Mouse (Mus musculus) 3T3-L1 (cell line): ENCODE results near the gene Peak1.
"Not testable (repeated sequence)": the region's sequence is repeated elsewhere in the genome, so short reads cannot be mapped to it uniquely, and the experiment has no call there.

Experiments used
- DNase-seq: peaks from one replicate; pipeline ENCODE4 v3.0.0-alpha.2; 2015; ENCODE audit warnings: low read depth, low spot score

The Peak1 gene

DNA sequence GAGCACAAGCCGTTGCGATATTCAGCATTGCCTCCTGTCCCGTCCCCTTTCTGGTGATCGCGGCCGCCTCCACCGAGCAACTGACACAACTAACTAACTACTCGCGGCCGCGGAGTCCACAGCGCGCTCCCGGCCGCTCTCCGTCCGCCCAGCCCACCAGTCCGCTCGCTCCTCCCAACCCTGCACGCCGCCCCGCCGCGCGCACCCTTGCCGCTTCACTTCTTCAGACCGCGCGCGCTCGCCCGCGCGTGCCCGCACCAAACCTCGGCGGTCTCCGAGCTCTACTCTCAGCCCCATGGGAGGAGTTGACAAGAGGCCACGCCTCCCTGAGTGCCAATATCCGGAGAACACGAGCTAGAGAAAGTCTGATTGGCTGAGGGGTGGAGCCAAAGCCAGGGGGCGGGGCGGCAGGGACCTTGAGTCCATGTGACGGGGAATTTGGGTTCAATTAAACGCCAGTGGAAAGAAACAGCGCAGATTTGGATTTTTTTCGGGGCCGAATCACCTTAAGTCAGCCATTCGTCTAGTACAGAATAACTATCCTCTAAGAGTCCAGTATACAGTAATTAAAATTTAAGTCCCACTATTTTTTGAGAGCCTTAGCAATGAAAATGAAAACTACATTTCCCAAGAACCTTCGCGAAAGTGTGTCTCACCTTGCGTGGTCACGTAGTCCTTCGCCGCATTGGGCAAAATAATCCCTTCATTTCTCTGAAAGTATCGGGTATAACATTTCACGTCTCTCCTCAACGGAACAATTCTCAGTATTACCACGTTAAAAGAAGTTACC lies at the start of gene Peak1, which contains the start of gene Hmg20a:
Gene Peak1, minus strand, starts transcription at position 120 of the 790 bp plus-strand sequence.
Gene Hmg20a, plus strand, starts transcription at position 662 of the 790 bp plus-strand sequence.
- DNase-seq = peak; percentile 100

- no peak for DNase-seq
Observed at GRCm38 (mm10) chr9:56466251-56466650, 48.4 kb upstream of the Peak1 start.

DNA sequence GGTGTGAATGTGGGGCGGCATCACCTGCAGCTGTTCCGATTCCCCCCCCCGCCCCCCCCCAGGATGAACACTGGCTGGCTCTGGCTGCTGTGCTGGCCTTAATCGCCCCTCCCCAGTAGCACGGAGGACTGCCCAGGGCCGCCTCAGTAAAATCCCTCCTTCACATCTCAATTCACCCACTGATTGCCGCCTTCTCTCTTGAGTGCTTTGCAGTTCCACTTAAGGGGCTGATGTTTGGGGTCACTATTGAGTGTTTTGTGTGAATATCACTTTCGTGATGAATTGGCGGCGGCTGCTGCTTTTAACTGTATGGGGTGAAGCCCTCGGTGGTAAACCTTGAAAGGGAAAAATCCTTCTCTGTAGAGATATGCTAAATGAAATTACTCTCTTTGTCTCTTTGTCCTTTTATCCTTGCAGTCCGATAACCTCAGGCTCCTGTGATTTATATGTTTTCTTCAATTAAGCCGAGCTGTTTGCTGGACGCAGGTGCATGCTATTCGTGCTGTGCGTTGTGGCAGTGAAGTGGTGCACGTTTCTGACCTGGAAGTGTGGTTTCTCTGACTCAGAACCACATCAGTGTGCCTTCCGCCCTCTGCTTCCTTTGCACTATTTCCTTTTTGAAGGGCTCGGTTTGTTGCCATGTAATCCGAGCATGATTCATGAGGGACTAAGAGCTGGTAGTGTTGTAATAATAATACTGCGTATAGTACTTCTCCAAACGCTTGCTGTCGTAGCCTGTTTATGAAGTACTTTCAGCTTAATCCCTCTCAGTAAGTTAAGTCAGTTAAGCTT lies 47.2 kb upstream of the Peak1 start:
- peak; percentile 89 for DNase-seq

- DNase-seq = peak; percentile 97
Observed at GRCm38 (mm10) chr9:56463686-56464515, 46.0 kb upstream of the Peak1 start.

- peak; percentile 59 for DNase-seq
Observed at GRCm38 (mm10) chr9:56463046-56463445, 45.2 kb upstream of the Peak1 start.

DNA sequence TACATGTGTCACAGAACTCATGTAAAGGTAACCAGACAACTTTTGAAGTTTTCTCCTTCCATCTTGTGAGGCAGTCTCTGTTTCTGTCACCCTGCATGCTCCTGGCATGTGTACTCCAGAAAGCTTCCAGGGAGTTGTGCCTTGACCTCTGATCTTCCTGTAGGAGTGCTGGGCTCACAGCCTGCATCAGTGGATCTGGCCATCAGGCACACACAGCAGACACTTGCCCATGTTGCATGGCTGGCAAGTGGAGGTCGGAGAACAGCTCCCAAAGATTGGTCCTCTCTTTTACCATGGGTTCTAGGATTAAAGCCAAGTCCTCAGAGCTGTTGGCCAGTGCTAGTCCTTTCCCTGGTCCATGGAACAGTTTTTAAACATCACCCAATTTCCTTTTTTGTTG lies 44.7 kb upstream of the Peak1 start:
- peak; percentile 32 for DNase-seq

DNA sequence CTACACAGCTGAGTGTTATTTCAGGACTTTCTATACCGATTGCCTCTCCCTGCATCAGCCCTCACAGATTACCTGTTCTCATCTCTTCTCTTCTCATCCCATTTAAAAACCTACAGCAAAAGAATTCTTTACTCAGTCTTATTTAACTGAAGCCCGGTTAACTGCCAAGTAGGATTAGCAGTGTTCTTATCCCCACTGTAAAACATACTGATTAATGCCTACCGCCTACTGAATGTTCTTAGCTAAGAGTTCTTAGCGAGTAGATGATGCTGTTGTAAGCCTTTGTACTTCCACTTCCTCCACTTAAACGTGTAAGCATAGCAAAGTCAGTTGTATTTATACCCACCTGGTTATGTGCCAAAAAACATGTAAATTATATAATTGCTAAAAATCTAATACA lies 43.1 kb upstream of the Peak1 start:
- no peak for DNase-seq

DNA sequence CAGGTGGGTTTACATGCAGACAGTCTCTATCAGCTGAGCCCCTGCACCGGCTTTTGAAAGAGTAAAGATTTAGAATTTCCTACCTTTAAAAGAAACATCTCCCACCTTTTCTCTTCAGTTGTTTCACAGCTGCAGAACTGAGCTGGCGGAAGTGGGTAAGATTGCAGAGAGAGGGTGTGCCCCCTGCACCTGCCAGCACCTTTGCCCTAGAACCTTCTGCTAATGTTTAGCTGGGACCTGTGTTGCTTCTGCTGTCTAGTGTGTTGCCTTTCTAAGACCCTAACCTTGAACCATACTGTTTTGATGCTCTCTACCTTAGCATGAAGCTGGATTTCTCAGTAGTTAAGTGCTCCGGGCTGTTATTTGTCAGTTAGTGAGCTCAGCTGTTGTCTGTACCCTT lies 38.6 kb upstream of the Peak1 start:
- no peak for DNase-seq

GRCm38 (mm10) chr9:56453038-56453815 lies 35.4 kb upstream of the Peak1 start:
- DNase-seq = peak; percentile 43

DNA sequence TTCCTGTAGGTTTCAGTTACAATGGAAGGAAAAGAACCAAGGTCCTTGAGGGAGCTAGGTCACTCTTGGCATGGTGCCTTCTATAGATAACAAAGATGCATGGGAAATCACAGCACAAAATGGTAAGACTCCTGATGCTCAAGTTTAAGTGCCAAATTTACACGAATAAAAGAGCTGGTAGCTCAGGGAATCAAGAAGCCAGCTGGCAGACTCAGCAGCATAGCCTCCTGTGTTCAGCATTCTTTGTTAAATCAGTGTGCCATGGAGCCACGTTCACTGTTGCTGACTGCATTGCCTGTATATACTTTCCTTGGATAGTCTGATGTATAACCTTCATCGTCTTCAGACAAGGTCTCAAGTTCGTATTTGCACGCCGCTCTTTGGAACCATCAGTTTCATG lies 33.7 kb upstream of the Peak1 start:
- DNase-seq = no peak

- DNase-seq = no peak
Observed at GRCm38 (mm10) chr9:56439699-56440098, 21.8 kb upstream of the Peak1 start.

- DNase-seq = not testable (repeated sequence)
Observed at GRCm38 (mm10) chr9:56437300-56437892, 19.5 kb upstream of the Peak1 start.

GRCm38 (mm10) chr9:56435821-56436526 lies 18.1 kb upstream of the Peak1 start:
- DNase-seq = no peak

DNA sequence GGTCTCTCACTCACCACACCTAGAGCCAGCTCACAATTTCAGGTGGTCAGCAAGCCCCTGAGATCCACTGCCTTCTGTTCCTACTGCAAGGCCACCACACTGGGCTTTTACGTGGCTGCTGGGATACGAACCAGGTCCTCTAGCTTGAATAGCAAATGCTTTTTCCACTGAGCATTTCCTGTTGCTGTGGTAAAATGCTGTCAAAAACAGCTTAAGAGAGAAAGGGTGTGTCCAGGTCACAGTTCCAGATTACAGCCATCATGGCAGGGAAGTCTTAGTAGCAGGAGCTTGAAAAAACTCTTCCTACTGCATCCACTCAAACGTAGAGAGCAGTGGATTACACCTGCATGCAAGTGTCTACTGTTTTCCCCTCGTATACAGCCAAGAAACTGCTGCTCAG lies 7.0 kb upstream of the Peak1 start:
- no peak for DNase-seq

- no peak for DNase-seq
Observed at GRCm38 (mm10) chr9:56421991-56422390, 4.1 kb upstream of the Peak1 start.

DNA sequence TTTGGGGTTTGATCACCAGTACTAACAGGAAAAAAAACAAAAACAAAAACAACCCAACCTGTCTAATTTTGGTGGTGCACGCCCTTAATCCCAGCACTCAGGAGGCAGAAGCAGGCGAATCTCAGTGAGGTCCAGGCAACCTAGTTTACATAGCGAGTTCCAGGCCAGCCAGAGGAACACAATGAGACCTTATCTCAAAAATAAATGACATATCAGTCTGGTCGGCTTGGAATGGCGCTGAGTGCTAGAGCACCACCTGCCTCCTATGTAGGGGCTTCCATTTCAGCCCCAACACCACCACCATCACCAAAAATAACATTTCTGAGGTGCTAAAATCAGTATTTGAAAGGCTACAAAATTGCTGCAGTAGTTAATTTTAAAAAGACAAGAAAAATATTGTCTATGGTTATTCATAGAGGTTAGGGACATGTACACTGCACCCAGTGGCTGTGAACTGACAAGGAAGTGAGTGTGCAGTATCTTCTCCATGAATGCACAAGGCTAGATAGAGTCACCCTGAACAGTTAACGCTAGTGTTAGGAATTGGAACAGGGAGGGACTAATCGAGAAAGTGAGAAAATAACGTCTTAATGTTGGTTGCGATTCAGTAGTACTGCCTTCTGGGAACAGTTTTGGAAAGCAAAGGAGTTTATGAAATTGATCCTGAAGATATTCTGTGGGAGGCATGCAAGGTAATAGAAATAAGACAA lies 3.2 kb upstream of the Peak1 start:
- DNase-seq = no peak

GRCm38 (mm10) chr9:56420236-56420635 lies 2.4 kb upstream of the Peak1 start:
- no peak for DNase-seq

- DNase-seq = peak; percentile 90
Observed at GRCm38 (mm10) chr9:56418738-56419239, 922 bp upstream of the Peak1 start.

- peak; percentile 76 for DNase-seq
Observed at GRCm38 (mm10) chr9:56417415-56417947, 386 bp downstream of the Peak1 start.
